Mouse (Mus musculus) kidney, embryonic 16.5 days (tissue): Measurements from ENCODE around the gene Tcaim. TPM values are rescaled to one million over a fixed set of nuclear protein-coding genes. Genes with fewer than 3 reads are reported as not detected.
A peak's percentile ranks its signal among the peaks of the same experiment; 100 is the strongest.

Experiments
- ATAC-seq: fragments of 200-750 bp; cut with Nextera tagmentation; 2 replicates; pipeline ENCODE4 v1.8.0; 2017; ENCODE audit warnings: moderate TSS enrichment; ENCODE audit not compliant: low FRiP score, low TSS enrichment
- H3K27ac ChIP-seq: fragments of 300-500 bp; sonication (generic); 2 replicates; pipeline ENCODE4 v1.5.1; 2014; ENCODE audit warnings: low read length
- H3K27me3 ChIP-seq: fragments of 300-500 bp; sonication (generic); 2 replicates; pipeline ENCODE4 v1.6.1; 2014; ENCODE audit warnings: low read length, control low read depth, mixed read lengths; ENCODE audit not compliant: insufficient read depth
- H3K36me3 ChIP-seq: fragments of 300-500 bp; sonication (generic); 2 replicates; pipeline ENCODE4 v1.6.1; 2014; ENCODE audit warnings: low read length, control low read depth, mixed read lengths; ENCODE audit not compliant: insufficient read depth
- H3K4me1 ChIP-seq: fragments of 300-500 bp; sonication (generic); 2 replicates; pipeline ENCODE4 v1.6.1; 2014; ENCODE audit warnings: low read length, control low read depth, mixed read lengths; ENCODE audit not compliant: insufficient read depth
- H3K4me2 ChIP-seq: fragments of 300-500 bp; sonication (generic); replicated peaks from 2 replicates; pipeline ENCODE4 v1.6.1; 2014; ENCODE audit warnings: low read depth, low read length
- H3K4me3 ChIP-seq: fragments of 300-500 bp; sonication (generic); 2 replicates; pipeline ENCODE4 v1.5.1; 2014; ENCODE audit warnings: mild to moderate bottlenecking, low read length
- H3K9ac ChIP-seq: fragments of 300-500 bp; sonication (generic); replicated peaks from 2 replicates; pipeline ENCODE4 v1.6.1; 2014; ENCODE audit warnings: low read length
- H3K9me3 ChIP-seq: fragments of 300-500 bp; sonication (generic); 2 replicates; pipeline ENCODE4 v1.6.1; 2016; ENCODE audit warnings: low read length, control low read depth
- WGBS: fragments of 180-500 bp; shearing (Covaris S2); extraction: QIAGEN DNeasy Blood & Tissue Kit; methylation state at CpG from one replicate; pipeline ENCODE4 v1.1.7; 2014; 5-methylcytosine and 5-hydroxymethylcytosine counted together
- polyA plus RNA-seq: library from polyadenylated mRNA; unstranded; fragments of >200 nt; fragmentation: Nextera tagmentation; extraction: Ambion mirVana; gene quantifications from 2 replicates; pipeline ENCODE4 v1.2.1, GENCODE M21; 2015

Gene Tcaim
- polyA plus RNA-seq, 1 experiment from 2014 or later, result 5.7 TPM

GRCm38 (mm10) chr9:122815239-122815851 is 10.0 kb downstream of the Tcaim start:
- no peak overlapping the region for H3K9ac ChIP-seq
- H3K27me3 ChIP-seq, result no peaks in the 10 kb centered on the region
- no peak for ATAC-seq
- 73% methylated on average over 4 of the region's 4 CpGs for WGBS
- H3K36me3 ChIP-seq, result peaks cover 11% of the 10 kb centered on the region; the same call in 1 of the 2 replicates
- no peaks in the 10 kb centered on the region for H3K9me3 ChIP-seq
- no peaks in the 10 kb centered on the region for H3K4me1 ChIP-seq
- H3K27ac ChIP-seq, result 0 out of 2 replicates have a peak overlapping the region, but pooled peaks have one; percentile 53
- H3K4me2 ChIP-seq, result no peak overlapping the region
- no peak overlapping the region for H3K4me3 ChIP-seq

GRCm38 (mm10) chr9:122823374-122824017 is 18.2 kb downstream of the Tcaim start:
- H3K27ac ChIP-seq, result no peak overlapping the region
- H3K4me1 ChIP-seq, result no peaks in the 10 kb centered on the region
- no peak overlapping the region for H3K9ac ChIP-seq
- H3K36me3 ChIP-seq, result peaks cover 27% of the 10 kb centered on the region
- H3K4me2 ChIP-seq, result no peak overlapping the region
- no peaks in the 10 kb centered on the region for H3K27me3 ChIP-seq
- H3K4me3 ChIP-seq, result no peak overlapping the region
- WGBS, result 85% methylated on average over 5 of the region's 5 CpGs
- H3K9me3 ChIP-seq, result no peaks in the 10 kb centered on the region
- ATAC-seq, result no peak

GRCm38 (mm10) chr9:122826743-122827142 is 21.4 kb downstream of the Tcaim start:
- Histone ChIP-seq H3K4me3 (no peak overlapping the region), H3K27ac (no peak overlapping the region), H3K36me3 (peaks cover 29% of the 10 kb centered on the region), H3K27me3 (no peaks in the 10 kb centered on the region), H3K4me2 (no peak overlapping the region), H3K4me1 (no peaks in the 10 kb centered on the region), H3K9ac (no peak overlapping the region), H3K9me3 (no peaks in the 10 kb centered on the region)
- no peak for ATAC-seq
- 95% methylated on average over 4 of the region's 4 CpGs for WGBS

- 84% methylated on average over 4 of the region's 4 CpGs for WGBS
- H3K4me1 ChIP-seq, result no peaks in the 10 kb centered on the region
- H3K9me3 ChIP-seq, result no peaks in the 10 kb centered on the region
- H3K36me3 ChIP-seq, result peaks cover 22% of the 10 kb centered on the region
- no peak overlapping the region for H3K4me3 ChIP-seq
- no peaks in the 10 kb centered on the region for H3K27me3 ChIP-seq
- no peak overlapping the region for H3K4me2 ChIP-seq
- no peak overlapping the region for H3K9ac ChIP-seq
- no peak overlapping the region for H3K27ac ChIP-seq
- no peak for ATAC-seq
Measured at GRCm38 (mm10) chr9:122829826-122830380, 24.6 kb downstream of the Tcaim start.

- no peak overlapping the region for H3K4me3 ChIP-seq
- H3K36me3 ChIP-seq, result no peaks in the 10 kb centered on the region
- 71% methylated on average over 9 of the region's 9 CpGs for WGBS
- ATAC-seq, result no peak
- H3K27me3 ChIP-seq, result no peaks in the 10 kb centered on the region
- H3K4me1 ChIP-seq, result no peaks in the 10 kb centered on the region
- no peak overlapping the region for H3K27ac ChIP-seq
- H3K9ac ChIP-seq, result no peak overlapping the region
- H3K4me2 ChIP-seq, result no peak overlapping the region
- H3K9me3 ChIP-seq, result no peaks in the 10 kb centered on the region
Measured at GRCm38 (mm10) chr9:122836126-122836525, 30.8 kb downstream of the Tcaim start.

- WGBS, result 57% methylated on average over 6 of the region's 6 CpGs
Measured at GRCm38 (mm10) chr9:122836790-122837189, 31.5 kb downstream of the Tcaim start.

GRCm38 (mm10) chr9:122837216-122837615 is 31.9 kb downstream of the Tcaim start:
- H3K4me1 ChIP-seq, result no peaks in the 10 kb centered on the region
- H3K4me3 ChIP-seq, result no peak overlapping the region
- H3K4me2 ChIP-seq, result no peak overlapping the region
- no peak overlapping the region for H3K9ac ChIP-seq
- no peaks in the 10 kb centered on the region for H3K27me3 ChIP-seq
- ATAC-seq, result no peak
- H3K36me3 ChIP-seq, result no peaks in the 10 kb centered on the region
- no peak overlapping the region for H3K27ac ChIP-seq
- no peaks in the 10 kb centered on the region for H3K9me3 ChIP-seq
- 85% methylated on average over 4 of the region's 4 CpGs for WGBS

More at GRCm38 (mm10) chr9:122836790-122837189, 31.5 kb downstream of the Tcaim start:
- Histone ChIP-seq H3K4me2 (no peak overlapping the region), H3K4me3 (no peak overlapping the region), H3K36me3 (no peaks in the 10 kb centered on the region), H3K9me3 (no peaks in the 10 kb centered on the region), H3K27me3 (no peaks in the 10 kb centered on the region), H3K27ac (no peak overlapping the region), H3K9ac (no peak overlapping the region), H3K4me1 (no peaks in the 10 kb centered on the region)
- 0 out of 2 replicates have a peak, but pooled peaks have one; percentile 31 for ATAC-seq

- Histone ChIP-seq H3K4me1 (no peaks in the 10 kb centered on the region), H3K36me3 (no peaks in the 10 kb centered on the region), H3K27me3 (no peaks in the 10 kb centered on the region), H3K4me2 (0 out of 2 replicates have a peak overlapping the region, but pooled peaks have one; percentile 14), H3K9ac (no peak overlapping the region), H3K9me3 (no peaks in the 10 kb centered on the region), H3K4me3 (no peak overlapping the region), H3K27ac (no peak overlapping the region)
- WGBS, result 26% methylated on average over 16 of the region's 16 CpGs
- ATAC-seq, result peak; percentile 71
Measured at GRCm38 (mm10) chr9:122837680-122838079, 32.3 kb downstream of the Tcaim start.

- no peak within 1 kb of the TSS for H3K4me3 ChIP-seq
- peaks cover 6% of the 10 kb centered on the region for H3K36me3 ChIP-seq
- no peak within 1 kb of the TSS for H3K4me2 ChIP-seq
- H3K4me1 ChIP-seq, result no peaks in the 10 kb centered on the region
- no peak within 1 kb of the TSS for H3K27ac ChIP-seq
- no peaks in the 10 kb centered on the region for H3K27me3 ChIP-seq
- peaks cover 5% of the 10 kb centered on the region; the same call in 1 of the 2 replicates for H3K9me3 ChIP-seq
- WGBS, result 74% methylated on average over 3 of the region's 3 CpGs
- no peak for ATAC-seq
- no peak within 1 kb of the TSS for H3K9ac ChIP-seq
Measured at GRCm38 (mm10) chr9:122843760-122844159, 38.4 kb downstream of the Tcaim start, which contains the start of gene Gm35549. Gm35549 (minus strand) TSS chr9:122844035.

GRCm38 (mm10) chr9:122845621-122846020 is 40.3 kb downstream of the Tcaim start:
- no peaks in the 10 kb centered on the region for H3K27me3 ChIP-seq
- WGBS, result 88% methylated on average over 3 of the region's 3 CpGs
- no peak overlapping the region for H3K27ac ChIP-seq
- no peak overlapping the region for H3K9ac ChIP-seq
- H3K4me2 ChIP-seq, result no peak overlapping the region
- no peak for ATAC-seq
- peaks cover 23% of the 10 kb centered on the region for H3K36me3 ChIP-seq
- no peaks in the 10 kb centered on the region for H3K4me1 ChIP-seq
- no peak overlapping the region for H3K4me3 ChIP-seq
- peaks cover 14% of the 10 kb centered on the region; the same call in 1 of the 2 replicates for H3K9me3 ChIP-seq
